Mouse (Mus musculus): ENCODE measurements around the gene Adm.

- TF ChIP-seq CTCF (IDR thresholded peaks at IDR 0.05; ENCODE audit: borderline replicate concordance, insufficient read depth, low read depth, low read length) (no peak), POLR2A (IDR thresholded peaks at IDR 0.05; ENCODE audit: borderline replicate concordance, insufficient read depth, low read length) (no peak)
These were observed 40.8 kb downstream of the Adm start for GRCm38 (mm10) chr7:110668247-110668646.
